Mouse (Mus musculus) brown adipose tissue, adult 24 weeks (tissue): ENCODE results near the gene Ppm1m. TPM values are rescaled to one million over a fixed set of nuclear protein-coding genes. Genes with fewer than 3 reads are reported as not detected.

Experiments used
- H3K27ac ChIP-seq: fragments of 200-500 bp; replicated peaks from 2 replicates; pipeline ENCODE4 v1.5.1; 2012; ENCODE audit warnings: low read depth, mild to moderate bottlenecking, low read length
- H3K4me1 ChIP-seq: fragments of 200-500 bp; 2 replicates; pipeline ENCODE4 v1.6.1; 2012; ENCODE audit warnings: low read length, mixed read lengths; ENCODE audit not compliant: control insufficient read depth, insufficient read depth, insufficient read length
- H3K4me3 ChIP-seq: fragments of 200-500 bp; 2 replicates; pipeline ENCODE4 v1.5.1; 2012; ENCODE audit warnings: low read depth, mild to moderate bottlenecking, low read length, moderate library complexity; ENCODE audit not compliant: insufficient read depth
- polyA plus RNA-seq: library from polyadenylated mRNA; stranded (reverse); fragments of >200 nt; gene quantifications from 2 replicates; pipeline ENCODE4 v1.2.4, GENCODE M21; 2012; ENCODE audit not compliant: missing spikeins, insufficient read depth, insufficient read length

Gene Ppm1m
- polyA plus RNA-seq, result 104 and 137 TPM in 2 replicates

GRCm38 (mm10) chr9:106199535-106200272 lies at the start of gene Ppm1m:
Ppm1m (minus strand) TSS chr9:106199746.
- H3K27ac ChIP-seq, result peak within 1 kb of the TSS; percentile 74
- peaks cover 25% of the 10 kb centered on the region for H3K4me1 ChIP-seq
- peak within 1 kb of the TSS; percentile 83 for H3K4me3 ChIP-seq

GRCm38 (mm10) chr9:106242813-106243488 lies 43.4 kb upstream of the Ppm1m start:
- H3K4me1 ChIP-seq, result peaks cover 8% of the 10 kb centered on the region; the same call in 1 of the 2 replicates
- H3K27ac ChIP-seq, result peak overlapping the region; percentile 81
- H3K4me3 ChIP-seq, result no peak overlapping the region; the same call in 1 of the 2 replicates

GRCm38 (mm10) chr9:106241541-106242164 lies 42.1 kb upstream of the Ppm1m start:
- H3K27ac ChIP-seq, result 0 out of 2 replicates have a peak overlapping the region, but pooled peaks have one; percentile 2
- H3K4me3 ChIP-seq, result no peak overlapping the region

GRCm38 (mm10) chr9:106237878-106238277 lies 38.3 kb upstream of the Ppm1m start:
- Histone ChIP-seq H3K4me1 (peaks cover 12% of the 10 kb centered on the region; the same call in 1 of the 2 replicates), H3K4me3 (no peak overlapping the region), H3K27ac (peak overlapping the region; percentile 9; the same call in 1 of the 2 replicates)

More at GRCm38 (mm10) chr9:106241541-106242164, 42.1 kb upstream of the Ppm1m start:
- peaks cover 9% of the 10 kb centered on the region; the same call in 1 of the 2 replicates for H3K4me1 ChIP-seq

GRCm38 (mm10) chr9:106237401-106237800 lies 37.9 kb upstream of the Ppm1m start:
- no peak overlapping the region for H3K4me3 ChIP-seq
- H3K4me1 ChIP-seq, result peaks cover 12% of the 10 kb centered on the region; the same call in 1 of the 2 replicates
- peak overlapping the region; percentile 65 for H3K27ac ChIP-seq

- peaks cover 12% of the 10 kb centered on the region; the same call in 1 of the 2 replicates for H3K4me1 ChIP-seq
- H3K27ac ChIP-seq, result peak overlapping the region; percentile 65
- H3K4me3 ChIP-seq, result no peak overlapping the region
These were observed 37.3 kb upstream of the Ppm1m start for GRCm38 (mm10) chr9:106236818-106237211.

GRCm38 (mm10) chr9:106236156-106236817 lies 36.7 kb upstream of the Ppm1m start:
- peak overlapping the region; percentile 35 for H3K27ac ChIP-seq
- no peak overlapping the region for H3K4me3 ChIP-seq

GRCm38 (mm10) chr9:106235194-106235830 lies 35.8 kb upstream of the Ppm1m start:
- H3K27ac ChIP-seq, result peak overlapping the region; percentile 35; the same call in 1 of the 2 replicates
- H3K4me3 ChIP-seq, result no peak overlapping the region

More at GRCm38 (mm10) chr9:106236156-106236817, 36.7 kb upstream of the Ppm1m start:
- peaks cover 9% of the 10 kb centered on the region; the same call in 1 of the 2 replicates for H3K4me1 ChIP-seq

GRCm38 (mm10) chr9:106233953-106234352 lies 34.4 kb upstream of the Ppm1m start:
- Histone ChIP-seq H3K4me1 (peaks cover 9% of the 10 kb centered on the region; the same call in 1 of the 2 replicates), H3K27ac (no peak overlapping the region), H3K4me3 (no peak overlapping the region)

More at GRCm38 (mm10) chr9:106235194-106235830, 35.8 kb upstream of the Ppm1m start:
- H3K4me1 ChIP-seq, result peaks cover 9% of the 10 kb centered on the region; the same call in 1 of the 2 replicates

GRCm38 (mm10) chr9:106232956-106233355 lies 33.4 kb upstream of the Ppm1m start:
- Histone ChIP-seq H3K27ac (no peak overlapping the region), H3K4me1 (peaks cover 9% of the 10 kb centered on the region; the same call in 1 of the 2 replicates), H3K4me3 (no peak overlapping the region)

GRCm38 (mm10) chr9:106231816-106232215 lies 32.3 kb upstream of the Ppm1m start:
- Histone ChIP-seq H3K4me1 (peaks cover 7% of the 10 kb centered on the region; the same call in 1 of the 2 replicates), H3K27ac (no peak overlapping the region), H3K4me3 (no peak overlapping the region)

- no peak overlapping the region for H3K27ac ChIP-seq
- peaks cover 3% of the 10 kb centered on the region; the same call in 1 of the 2 replicates for H3K4me1 ChIP-seq
- no peak overlapping the region for H3K4me3 ChIP-seq
These were observed 31.7 kb upstream of the Ppm1m start for GRCm38 (mm10) chr9:106231220-106231619.

- peak overlapping the region; percentile 24; the same call in 1 of the 2 replicates for H3K27ac ChIP-seq
- no peak overlapping the region for H3K4me3 ChIP-seq
- peaks cover 4% of the 10 kb centered on the region; the same call in 1 of the 2 replicates for H3K4me1 ChIP-seq
These were observed 31.2 kb upstream of the Ppm1m start for GRCm38 (mm10) chr9:106230734-106231106.
